Mouse (Mus musculus) heart, adult 2 months (tissue): ENCODE results near the gene F8. TPM values are rescaled to one million over a fixed set of nuclear protein-coding genes. Genes with fewer than 3 reads are reported as not detected.
A peak's percentile ranks its signal among the peaks of the same experiment; 100 is the strongest.
"Not testable (repeated sequence)": the region's sequence is repeated elsewhere in the genome, so short reads cannot be mapped to it uniquely, and the experiment has no call there.

ENCODE experiments used
- DNase-seq, 2 experiments: peaks; one replicate each; pipeline ENCODE4 v3.0.0; 2021
- H3K27ac ChIP-seq: fragments of 200-600 bp; 2 replicates; pipeline ENCODE4 v1.8.1; 2022
- H3K27me3 ChIP-seq: fragments of 200-500 bp; 2 replicates; pipeline ENCODE4 v1.6.1; 2012; ENCODE audit warnings: mild to moderate bottlenecking, low read length, inconsistent platforms, mixed read lengths; ENCODE audit not compliant: control insufficient read depth, insufficient read depth
- H3K36me3 ChIP-seq: fragments of 200-500 bp; 2 replicates; pipeline ENCODE4 v1.6.1; 2012; ENCODE audit warnings: low read length, inconsistent platforms; ENCODE audit not compliant: control insufficient read depth, insufficient read depth
- H3K4me1 ChIP-seq: fragments of 200-500 bp; 2 replicates; pipeline ENCODE4 v1.6.1; 2011; ENCODE audit warnings: low read length; ENCODE audit not compliant: control insufficient read depth, insufficient read depth
- H3K4me3 ChIP-seq: fragments of 200-600 bp; 2 replicates; pipeline ENCODE4 v1.8.1; 2022
- H3K79me2 ChIP-seq: fragments of 200-500 bp; replicated peaks from 2 replicates; pipeline ENCODE4 v1.6.1; 2012; ENCODE audit warnings: mild to moderate bottlenecking, inconsistent platforms, low read length, moderate library complexity, mixed read lengths; ENCODE audit not compliant: control insufficient read depth, insufficient read depth
- H3K9ac ChIP-seq: fragments of 200-500 bp; 2 replicates; pipeline ENCODE4 v1.6.1; 2012; ENCODE audit warnings: low read depth, mild to moderate bottlenecking, control low read depth, inconsistent platforms, low read length, mixed read lengths
- CTCF ChIP-seq: fragments of 200-600 bp; IDR thresholded peaks from 2 replicates; pipeline ENCODE4 v1.8.1; 2022; ENCODE audit warnings: antibody characterized with exemption, mild to moderate bottlenecking, moderate library complexity
- EP300 ChIP-seq: fragments of 200-500 bp; IDR thresholded peaks from 2 replicates; pipeline ENCODE4 v1.6.1; 2011; ENCODE audit warnings: low read depth, low read length, control low read depth; ENCODE audit not compliant: insufficient read depth
- POLR2A ChIP-seq: fragments of 200-500 bp; IDR thresholded peaks from 2 replicates; pipeline ENCODE4 v1.6.1; 2011; ENCODE audit warnings: mild to moderate bottlenecking, low read depth, low read length, control low read depth; ENCODE audit not compliant: insufficient read depth
- WGBS: fragments of 180-500 bp; shearing (Covaris S2); methylation state at CpG from one replicate; pipeline ENCODE4 v1.1.7; 2018; 5-methylcytosine and 5-hydroxymethylcytosine counted together
- intact Hi-C: fragments of 180-260 bp; cut with DNase I; formaldehyde crosslinking; loops from one replicate; pipeline ENCODE4 v1.15.1; 2025
- polyA plus RNA-seq: library from polyadenylated mRNA; depleted of rRNA; stranded (reverse); fragments of >200 nt; gene quantifications from 2 replicates; pipeline ENCODE4 v1.2.3, GENCODE M21; 2012
- total RNA-seq, 2 experiments: library from RNA; stranded (reverse); gene quantifications; 2 replicates each; pipeline ENCODE4 v1.2.3; 2021

The F8 gene
- total and polyA plus RNA-seq, 3 experiments: 0.45 to 2.4 (median 1.0) TPM

DNA sequence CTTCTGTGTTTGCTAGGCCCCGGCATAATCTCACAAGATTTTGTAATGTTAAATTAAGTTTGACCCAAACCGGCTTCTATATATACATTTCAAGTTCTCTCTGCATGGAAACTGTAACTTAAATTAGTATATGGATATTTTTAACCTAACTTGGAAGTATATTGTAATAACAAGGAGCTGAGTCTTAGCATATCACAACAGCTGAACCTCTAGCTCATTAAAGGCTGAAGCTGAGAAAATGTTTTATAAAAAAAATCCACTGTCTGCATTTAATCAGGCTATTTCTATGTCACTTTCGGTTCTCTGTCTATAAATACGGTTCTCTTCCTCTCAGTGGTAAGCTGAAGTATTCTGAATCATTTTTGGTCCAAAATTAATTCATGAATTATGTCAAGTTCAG, 58.9 kb downstream of the F8 start:
- Histone ChIP-seq H3K27ac (no peak overlapping the region), H3K4me3 (no peak overlapping the region), H3K9ac (no peak overlapping the region), H3K79me2 (no peaks in the 10 kb centered on the region), H3K36me3 (no peaks in the 10 kb centered on the region), H3K27me3 (no peaks in the 10 kb centered on the region), H3K4me1 (no peaks in the 10 kb centered on the region)
- intact Hi-C loops: no loop called here
- DNase-seq: no peak
- WGBS: 83% methylated on average over 4 of the region's 4 CpGs
- TF ChIP-seq EP300 (no peak), CTCF (no peak), POLR2A (no peak)

DNA sequence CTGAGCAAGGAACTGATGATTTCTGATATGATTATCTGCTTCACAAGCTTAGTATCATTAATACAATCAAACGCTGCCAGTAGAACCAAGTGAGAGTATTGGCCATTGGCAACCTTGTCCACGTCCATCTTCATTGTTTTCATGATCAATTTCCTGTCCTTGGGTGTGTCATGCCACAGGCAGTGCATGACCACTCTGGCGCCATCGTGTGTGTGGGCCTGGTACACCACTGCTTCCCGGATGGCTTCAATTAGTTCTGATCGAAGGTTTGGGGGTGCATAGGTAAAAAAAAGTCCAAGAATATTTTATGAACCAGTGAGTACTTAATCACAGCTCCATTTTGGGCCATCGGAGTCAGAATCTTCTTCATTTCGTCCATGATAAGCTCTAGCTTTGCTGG, 110.7 kb downstream of the F8 start:
- Histone ChIP-seq H3K27ac (no peak overlapping the region), H3K27me3 (no peaks in the 10 kb centered on the region), H3K79me2 (no peaks in the 10 kb centered on the region), H3K9ac (no peak overlapping the region), H3K4me3 (no peak overlapping the region), H3K4me1 (no peaks in the 10 kb centered on the region), H3K36me3 (no peaks in the 10 kb centered on the region)
- DNase-seq: no peak
- 59% methylated on average over 8 of the region's 8 CpGs for WGBS
- peak; percentile 39 for TF ChIP-seq CTCF
- no peak for TF ChIP-seq POLR2A
- intact Hi-C loops: no loop called here

DNA sequence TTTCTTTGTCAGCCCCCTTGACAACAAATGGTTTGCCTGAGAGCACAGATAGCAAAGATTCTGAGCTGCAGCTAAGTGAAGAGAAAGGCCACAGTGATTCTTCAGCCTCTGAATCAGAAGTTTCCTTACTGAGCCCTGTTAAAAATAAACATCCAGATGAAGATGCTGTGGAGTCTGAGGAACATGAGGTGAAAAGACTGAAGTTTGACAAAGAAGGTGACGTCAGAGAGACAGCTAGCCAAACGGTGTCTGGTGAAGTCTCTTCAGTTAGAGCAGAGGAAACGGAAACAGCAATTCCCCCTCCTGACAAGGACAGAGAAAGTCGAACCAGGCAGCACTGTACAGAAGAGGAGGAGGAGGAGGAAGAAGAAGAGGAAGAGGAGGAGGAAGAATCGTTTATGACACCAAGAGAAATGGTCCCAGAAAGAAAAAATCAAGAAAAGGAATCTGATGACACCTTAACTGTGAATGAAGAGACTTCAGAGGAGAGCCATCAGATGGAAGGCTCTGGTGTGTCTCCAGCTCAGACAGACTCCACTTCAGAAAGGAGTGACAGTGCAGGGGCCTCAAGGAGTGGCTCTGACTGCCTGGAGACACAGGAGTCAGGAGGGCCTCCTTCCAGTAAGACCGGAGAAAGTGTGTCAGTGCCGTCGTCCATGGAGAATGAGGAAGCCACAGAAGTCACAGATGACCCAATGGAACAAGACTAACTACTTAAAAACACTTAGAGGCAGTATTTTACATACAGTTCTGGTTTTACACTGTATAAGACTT, 148.6 kb downstream of the F8 start:
- H3K27me3 ChIP-seq, H3K4me1 ChIP-seq, intact Hi-C loops, H3K4me3 ChIP-seq, H3K36me3 ChIP-seq, H3K27ac ChIP-seq, DNase-seq, H3K9ac ChIP-seq, H3K79me2 ChIP-seq: not testable (repeated sequence)
- WGBS: 33% methylated on average over 8 of the region's 8 CpGs

DNA sequence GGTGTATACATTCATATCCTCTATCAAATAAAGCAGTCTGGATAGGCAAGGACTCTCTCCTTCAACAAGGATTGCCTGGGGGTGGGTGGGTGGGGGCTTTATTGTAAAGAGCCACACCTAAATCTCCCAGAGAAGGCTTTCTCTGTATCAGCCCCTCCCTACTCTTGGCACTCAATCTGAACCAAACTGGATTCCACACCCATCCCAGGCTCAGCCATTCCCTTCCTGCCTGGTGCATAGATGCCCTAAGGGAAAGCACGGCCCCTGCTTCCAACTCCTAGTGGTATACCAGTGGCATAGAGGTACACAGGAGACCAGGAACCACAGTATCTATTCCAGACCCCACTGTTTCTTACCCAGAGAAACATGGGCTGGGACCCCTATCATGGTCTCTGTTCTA, 151.0 kb downstream of the F8 start:
- TF ChIP-seq CTCF: no peak
- no peak for TF ChIP-seq EP300
- TF ChIP-seq POLR2A: no peak
- intact Hi-C loops: no loop called here
- H3K4me1 ChIP-seq: no peaks in the 10 kb centered on the region

DNA sequence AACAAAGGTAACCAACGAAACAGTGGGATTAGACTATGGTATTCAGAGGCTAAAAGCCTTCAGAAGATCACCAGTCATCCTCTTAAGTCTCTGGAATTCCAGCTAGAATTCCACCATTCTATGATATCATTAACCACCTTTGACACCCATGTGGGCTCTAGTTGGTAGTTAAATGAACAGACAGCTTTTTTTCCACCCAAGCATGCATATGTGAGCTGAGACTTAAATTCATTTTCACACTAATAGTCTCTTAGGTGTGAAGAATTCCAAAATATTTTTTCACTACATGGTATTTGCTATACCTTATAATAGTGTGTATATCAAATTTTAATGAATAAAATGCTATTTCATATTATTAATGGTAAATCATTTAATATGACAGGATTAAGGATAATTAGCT, 218.7 kb downstream of the F8 start, which contains the start of gene Smim9:
Smim9 (minus strand) TSS at position 101 of the 400 bp plus-strand sequence.
- 60% methylated on average over 1 of the region's 1 CpGs for WGBS
- H3K36me3 ChIP-seq: no peaks in the 10 kb centered on the region
- H3K4me3 ChIP-seq: no peak within 1 kb of the TSS
- TF ChIP-seq CTCF: no peak
- TF ChIP-seq POLR2A: no peak
- no peak for TF ChIP-seq EP300
- H3K27me3 ChIP-seq: no peaks in the 10 kb centered on the region
- intact Hi-C loops: no loop called here
- H3K4me1 ChIP-seq: no peaks in the 10 kb centered on the region
- no peak for DNase-seq
- no peak within 1 kb of the TSS for H3K27ac ChIP-seq
- no peak within 1 kb of the TSS for H3K9ac ChIP-seq
- H3K79me2 ChIP-seq: no peaks in the 10 kb centered on the region

More for the DNA sequence above, 151.0 kb downstream of the F8 start:
- no peak overlapping the region for H3K27ac ChIP-seq
- H3K9ac ChIP-seq: no peak overlapping the region
- H3K4me3 ChIP-seq: no peak overlapping the region
- no peaks in the 10 kb centered on the region for H3K27me3 ChIP-seq
- no peaks in the 10 kb centered on the region for H3K36me3 ChIP-seq
- H3K79me2 ChIP-seq: no peaks in the 10 kb centered on the region
- no peak for DNase-seq
- 71% methylated on average over 1 of the region's 1 CpGs for WGBS

DNA sequence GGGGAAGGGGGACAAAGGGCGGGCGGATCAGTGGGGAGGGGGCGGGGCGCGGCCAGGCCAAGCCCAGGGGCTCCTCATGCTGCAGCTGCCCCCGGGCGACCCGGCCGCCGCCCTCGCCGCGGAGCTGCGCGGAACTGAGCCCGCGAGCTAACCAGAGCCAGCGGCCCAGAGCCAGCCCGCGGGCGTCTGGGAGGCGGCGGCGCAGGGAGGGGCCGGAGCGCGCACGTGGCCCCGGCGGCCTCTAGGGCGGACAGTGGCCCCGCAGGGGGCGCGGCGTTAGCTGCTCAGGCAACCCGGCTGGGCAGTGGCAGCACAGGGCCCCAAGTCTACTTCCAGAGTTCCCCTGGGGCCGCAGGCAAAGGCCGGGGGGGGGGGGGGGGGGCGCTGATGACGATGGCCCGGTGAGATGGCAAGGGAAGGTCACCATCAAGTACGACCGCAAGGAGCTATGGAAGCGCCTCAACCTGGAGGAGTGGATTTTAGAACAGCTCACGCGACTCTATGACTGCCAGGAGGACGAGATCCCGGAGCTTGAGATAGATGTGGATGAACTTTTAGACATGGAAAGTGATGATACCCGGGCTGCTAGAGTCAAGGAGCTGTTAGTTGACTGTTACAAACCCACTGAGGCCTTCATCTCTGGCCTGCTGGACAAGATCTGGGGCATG, 226.7 kb downstream of the F8 start:
- TF ChIP-seq EP300 (no peak), CTCF (no peak), POLR2A (no peak)
- Histone ChIP-seq H3K79me2 (no peaks in the 10 kb centered on the region), H3K9ac (peak overlapping the region; percentile 48), H3K27ac (no peak overlapping the region), H3K4me1 (no peaks in the 10 kb centered on the region), H3K4me3 (no peak overlapping the region), H3K36me3 (no peaks in the 10 kb centered on the region), H3K27me3 (no peaks in the 10 kb centered on the region)
- intact Hi-C loops: loop anchor here (2.0 kb wide), 1 partner anchor 25 kb away; the partner anchor contains the start of gene Mpp1
- 17% methylated on average over 45 of the region's 49 CpGs for WGBS
- peak; percentile 63 to 74 for DNase-seq
